Mouse (Mus musculus) hindbrain, embryonic 16.5 days (tissue): ENCODE results near the gene Tarbp1. TPM values are rescaled to one million over a fixed set of nuclear protein-coding genes. Genes with fewer than 3 reads are reported as not detected.

Experiments
- ATAC-seq: fragments of 200-750 bp; cut with Nextera tagmentation; 2 replicates; pipeline ENCODE4 v1.8.0; 2017; ENCODE audit warnings: moderate TSS enrichment, moderate library complexity
- H3K27ac ChIP-seq: fragments of 300-500 bp; sonication (generic); 2 replicates; pipeline ENCODE4 v1.5.1; 2014; ENCODE audit warnings: low read depth, mild to moderate bottlenecking, control low read depth, low read length, moderate library complexity
- H3K27me3 ChIP-seq: fragments of 300-500 bp; sonication (generic); replicated peaks from 2 replicates; pipeline ENCODE4 v1.6.1; 2014; ENCODE audit warnings: low read length; ENCODE audit not compliant: control insufficient read depth, insufficient read depth
- H3K36me3 ChIP-seq: fragments of 300-500 bp; sonication (generic); 2 replicates; pipeline ENCODE4 v1.6.1; 2014; ENCODE audit warnings: mild to moderate bottlenecking, low read length, moderate library complexity, mixed read lengths; ENCODE audit not compliant: control insufficient read depth, insufficient read depth
- H3K4me1 ChIP-seq: fragments of 300-500 bp; sonication (generic); 2 replicates; pipeline ENCODE4 v1.6.1; 2014; ENCODE audit warnings: low read depth, low read length; ENCODE audit not compliant: control insufficient read depth, insufficient read depth
- H3K4me2 ChIP-seq: fragments of 300-500 bp; sonication (generic); 2 replicates; pipeline ENCODE4 v1.6.1; 2014; ENCODE audit warnings: mild to moderate bottlenecking, low read length, control low read depth, moderate library complexity
- H3K4me3 ChIP-seq: fragments of 300-500 bp; sonication (generic); 2 replicates; pipeline ENCODE4 v1.5.1; 2014; ENCODE audit warnings: mild to moderate bottlenecking, low read length, control low read depth, moderate library complexity
- H3K9ac ChIP-seq: fragments of 300-500 bp; sonication (generic); 2 replicates; pipeline ENCODE4 v1.6.1; 2014; ENCODE audit warnings: low read depth, mild to moderate bottlenecking, control low read depth, low read length, moderate library complexity
- H3K9me3 ChIP-seq: fragments of 300-500 bp; sonication (generic); 2 replicates; pipeline ENCODE4 v1.6.1; 2014; ENCODE audit warnings: mild to moderate bottlenecking, low read length, moderate library complexity; ENCODE audit not compliant: control insufficient read depth
- WGBS: fragments of 180-500 bp; shearing (Covaris S2); extraction: QIAGEN DNeasy Blood & Tissue Kit; methylation state at CpG from one replicate; pipeline ENCODE4 v1.1.7; 2014; 5-methylcytosine and 5-hydroxymethylcytosine counted together
- polyA plus RNA-seq: library from polyadenylated mRNA; unstranded; fragments of >200 nt; fragmentation: Nextera tagmentation; extraction: Ambion mirVana; gene quantifications from 2 replicates; pipeline ENCODE4 v1.2.1, GENCODE M21; 2015

The Tarbp1 gene
- polyA plus RNA-seq, result 1.2 and 1.5 TPM in 2 replicates

- Histone ChIP-seq H3K9me3 (no peaks in the 10 kb centered on the region), H3K4me2 (peak within 1 kb of the TSS; percentile 86), H3K27ac (peak within 1 kb of the TSS; percentile 93), H3K4me1 (peaks cover 15% of the 10 kb centered on the region), H3K27me3 (no peaks in the 10 kb centered on the region), H3K4me3 (peak within 1 kb of the TSS; percentile 87), H3K9ac (peak within 1 kb of the TSS; percentile 83), H3K36me3 (peaks cover 5% of the 10 kb centered on the region; the same call in 1 of the 2 replicates)
- WGBS, result 1% methylated on average over 90 of the region's 124 CpGs
- ATAC-seq, result peak; percentile 93
These were observed at the start of gene Tarbp1 for GRCm38 (mm10) chr8:126474299-126475187. TSS of gene Tarbp1 (minus strand) at chr8:126475065.

GRCm38 (mm10) chr8:126524233-126524985 lies 49.5 kb upstream of the Tarbp1 start:
- no peaks in the 10 kb centered on the region for H3K27me3 ChIP-seq
- no peak overlapping the region for H3K9ac ChIP-seq
- peaks cover 7% of the 10 kb centered on the region for H3K4me1 ChIP-seq
- 0 out of 2 replicates have a peak, but pooled peaks have one; percentile 37 for ATAC-seq
- no peak overlapping the region for H3K4me3 ChIP-seq
- 62% methylated on average over 18 of the region's 18 CpGs for WGBS
- H3K36me3 ChIP-seq, result no peaks in the 10 kb centered on the region
- H3K9me3 ChIP-seq, result no peaks in the 10 kb centered on the region
- no peak overlapping the region for H3K4me2 ChIP-seq
- peak overlapping the region; percentile 55 for H3K27ac ChIP-seq

GRCm38 (mm10) chr8:126523060-126523574 lies 48.3 kb upstream of the Tarbp1 start:
- Histone ChIP-seq H3K9ac (no peak overlapping the region; the same call in 1 of the 2 replicates), H3K4me1 (peaks cover 7% of the 10 kb centered on the region), H3K27me3 (no peaks in the 10 kb centered on the region), H3K4me2 (no peak overlapping the region), H3K4me3 (no peak overlapping the region), H3K36me3 (no peaks in the 10 kb centered on the region), H3K27ac (no peak overlapping the region), H3K9me3 (no peaks in the 10 kb centered on the region)
- 78% methylated on average over 11 of the region's 11 CpGs for WGBS
- ATAC-seq, result no peak

- no peak overlapping the region for H3K4me3 ChIP-seq
- H3K9ac ChIP-seq, result no peak overlapping the region
- peaks cover 15% of the 10 kb centered on the region for H3K4me1 ChIP-seq
- ATAC-seq, result no peak
- H3K36me3 ChIP-seq, result no peaks in the 10 kb centered on the region
- H3K27ac ChIP-seq, result no peak overlapping the region
- no peaks in the 10 kb centered on the region for H3K9me3 ChIP-seq
- WGBS, result 91% methylated on average over 4 of the region's 4 CpGs
- H3K4me2 ChIP-seq, result no peak overlapping the region
- H3K27me3 ChIP-seq, result no peaks in the 10 kb centered on the region
These were observed 44.6 kb upstream of the Tarbp1 start for GRCm38 (mm10) chr8:126519447-126519975.

- peak overlapping the region; percentile 26 for H3K4me3 ChIP-seq
- 4% methylated on average over 27 of the region's 27 CpGs for WGBS
- H3K9me3 ChIP-seq, result no peaks in the 10 kb centered on the region
- no peaks in the 10 kb centered on the region for H3K36me3 ChIP-seq
- peak overlapping the region; percentile 51 for H3K4me2 ChIP-seq
- H3K9ac ChIP-seq, result peak overlapping the region; percentile 6; the same call in 1 of the 2 replicates
- peak; percentile 84 for ATAC-seq
- H3K27me3 ChIP-seq, result no peaks in the 10 kb centered on the region
- peaks cover 8% of the 10 kb centered on the region; the same call in 1 of the 2 replicates for H3K4me1 ChIP-seq
- peak overlapping the region; percentile 74 for H3K27ac ChIP-seq
These were observed 42.0 kb upstream of the Tarbp1 start for GRCm38 (mm10) chr8:126516620-126517577.

- no peak overlapping the region for H3K4me2 ChIP-seq
- H3K4me3 ChIP-seq, result no peak overlapping the region
- no peaks in the 10 kb centered on the region for H3K27me3 ChIP-seq
- ATAC-seq, result no peak
- no peak overlapping the region for H3K27ac ChIP-seq
- H3K9me3 ChIP-seq, result no peaks in the 10 kb centered on the region
- H3K9ac ChIP-seq, result no peak overlapping the region
- WGBS, result 66% methylated on average over 10 of the region's 10 CpGs
- no peaks in the 10 kb centered on the region for H3K36me3 ChIP-seq
- peaks cover 8% of the 10 kb centered on the region; the same call in 1 of the 2 replicates for H3K4me1 ChIP-seq
These were observed 39.4 kb upstream of the Tarbp1 start for GRCm38 (mm10) chr8:126514011-126514964.

- Histone ChIP-seq H3K27ac (no peak overlapping the region), H3K36me3 (no peaks in the 10 kb centered on the region), H3K4me3 (no peak overlapping the region), H3K9ac (no peak overlapping the region), H3K9me3 (no peaks in the 10 kb centered on the region), H3K4me1 (no peaks in the 10 kb centered on the region), H3K4me2 (no peak overlapping the region), H3K27me3 (no peaks in the 10 kb centered on the region)
- 61% methylated on average over 3 of the region's 3 CpGs for WGBS
- no peak for ATAC-seq
These were observed 36.0 kb upstream of the Tarbp1 start for GRCm38 (mm10) chr8:126510866-126511265.
